Mouse (Mus musculus): ENCODE measurements around the gene Pcca. TPM values are rescaled to one million over a fixed set of nuclear protein-coding genes. Genes with fewer than 3 reads are reported as not detected.
"Not testable (repeated sequence)": the region's sequence is repeated elsewhere in the genome, so short reads cannot be mapped to it uniquely, and the experiment has no call there.

Gene Pcca
- polyA plus RNA-seq, 1 experiment: 7.2 TPM

DNA sequence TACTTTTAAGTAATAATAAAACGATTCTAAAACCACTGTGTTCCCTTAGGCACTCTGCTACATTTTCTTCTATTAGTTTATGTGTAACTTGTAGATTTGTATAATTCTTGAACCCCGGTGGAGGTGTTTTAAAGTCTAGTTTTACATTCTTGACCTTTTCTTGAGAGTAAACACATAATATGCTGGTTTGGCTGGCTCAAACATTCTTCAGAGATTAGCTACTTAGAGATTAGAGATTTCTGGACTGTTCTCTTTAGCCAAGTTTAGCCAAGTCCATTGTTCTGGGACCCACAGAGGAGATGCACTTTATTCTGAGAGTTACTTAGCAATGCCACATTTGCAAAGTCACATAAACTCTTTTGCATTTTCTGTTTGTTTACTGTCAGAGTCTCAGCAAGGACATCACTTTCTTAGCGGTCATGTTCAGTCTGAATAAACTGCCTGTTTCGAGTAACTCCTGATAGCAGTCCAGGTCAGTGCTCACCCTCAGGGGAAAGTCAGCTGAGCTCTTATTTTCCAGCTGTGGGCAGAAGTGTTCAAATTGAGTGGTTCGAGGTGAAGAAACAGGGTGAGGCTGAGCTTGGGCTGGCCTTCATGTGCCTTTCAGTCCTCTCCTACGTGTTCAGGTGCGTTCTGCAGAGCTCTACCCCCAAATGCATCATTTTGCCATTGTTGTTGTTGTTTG lies 18.8 kb downstream of the Pcca start:
- 92% methylated on average over 7 of the region's 7 CpGs for WGBS
- Histone ChIP-seq H3K4me3 (ENCODE audit: control insufficient read depth, insufficient read depth, low read length) (no peak overlapping the region), H3K36me3 (ENCODE audit: control insufficient read depth, insufficient read depth, low read length) (no peaks in the 10 kb centered on the region), H3K27ac (ENCODE audit: control insufficient read depth, insufficient read depth, low read length) (no peak overlapping the region), H3K4me1 (replicated peaks; ENCODE audit: control insufficient read depth, insufficient read depth, low read length) (peaks cover 2% of the 10 kb centered on the region), H3K27me3 (ENCODE audit: control insufficient read depth, insufficient read depth, low read length) (no peaks in the 10 kb centered on the region)
- no peak for DNase-seq
- TF ChIP-seq CTCF (IDR thresholded peaks at IDR 0.05; ENCODE audit: borderline replicate concordance, control insufficient read depth, extremely low read depth, insufficient read depth, low read length, poor library complexity) (no peak), POLR2A (IDR thresholded peaks at IDR 0.05; ENCODE audit: control insufficient read depth, extremely low read depth, insufficient read depth, low read length, poor library complexity) (no peak)

GRCm38 (mm10) chr14:122557353-122557752 lies 23.2 kb downstream of the Pcca start:
- peaks cover 3% of the 10 kb centered on the region for H3K4me1 ChIP-seq (replicated peaks; ENCODE audit: control insufficient read depth, insufficient read depth, low read length)
- H3K4me3 ChIP-seq (ENCODE audit: control insufficient read depth, insufficient read depth, low read length): no peak overlapping the region
- H3K36me3 ChIP-seq (ENCODE audit: control insufficient read depth, insufficient read depth, low read length): no peaks in the 10 kb centered on the region
- no peak for TF ChIP-seq POLR2A (IDR thresholded peaks at IDR 0.05; ENCODE audit: control insufficient read depth, extremely low read depth, insufficient read depth, low read length, poor library complexity)
- TF ChIP-seq CTCF (IDR thresholded peaks at IDR 0.05; ENCODE audit: borderline replicate concordance, control insufficient read depth, extremely low read depth, insufficient read depth, low read length, poor library complexity): no peak
- H3K27ac ChIP-seq (ENCODE audit: control insufficient read depth, insufficient read depth, low read length): no peak overlapping the region
- WGBS: 3% methylated on average over 9 of the region's 9 CpGs
- peak; percentile 38 for DNase-seq
- no peaks in the 10 kb centered on the region for H3K27me3 ChIP-seq (ENCODE audit: control insufficient read depth, insufficient read depth, low read length)

DNA sequence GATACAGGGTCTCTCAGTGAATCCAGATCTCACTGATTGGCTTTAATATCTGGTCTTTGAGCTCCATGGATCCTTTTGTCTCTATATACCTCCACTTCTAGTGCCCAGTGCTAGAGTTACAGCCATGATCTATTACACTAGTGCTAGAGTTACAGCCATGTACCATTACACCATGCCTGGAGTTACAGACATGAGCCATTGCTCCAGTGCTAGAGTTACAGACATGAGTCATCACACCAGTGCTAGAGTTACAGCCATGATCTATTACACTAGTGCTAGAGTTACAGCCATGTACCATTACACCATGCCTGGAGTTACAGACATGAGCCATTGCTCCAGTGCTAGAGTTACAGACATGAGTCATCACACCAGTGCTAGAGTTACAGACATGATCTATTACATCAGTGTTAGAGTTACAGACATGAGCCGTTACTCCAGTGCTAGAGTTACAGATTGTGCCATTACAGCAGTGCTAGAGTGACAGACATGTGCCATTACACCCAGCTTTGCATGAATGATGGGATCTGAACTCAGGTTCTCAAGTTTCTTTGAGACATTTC lies 26.8 kb downstream of the Pcca start:
- H3K27ac ChIP-seq (ENCODE audit: control insufficient read depth, insufficient read depth, low read length); H3K4me1 ChIP-seq (replicated peaks; ENCODE audit: control insufficient read depth, insufficient read depth, low read length); H3K27me3 ChIP-seq (ENCODE audit: control insufficient read depth, insufficient read depth, low read length); DNase-seq; H3K4me3 ChIP-seq (ENCODE audit: control insufficient read depth, insufficient read depth, low read length); H3K36me3 ChIP-seq (ENCODE audit: control insufficient read depth, insufficient read depth, low read length): not testable (repeated sequence)
- 100% methylated on average over 1 of the region's 1 CpGs for whole genome bisulfite sequencing

GRCm38 (mm10) chr14:122570862-122571261 lies 36.7 kb downstream of the Pcca start:
- Histone ChIP-seq H3K27me3 (ENCODE audit: control insufficient read depth, insufficient read depth, low read length) (no peaks in the 10 kb centered on the region), H3K4me3 (ENCODE audit: control insufficient read depth, insufficient read depth, low read length) (no peak overlapping the region), H3K4me1 (replicated peaks; ENCODE audit: control insufficient read depth, insufficient read depth, low read length) (no peaks in the 10 kb centered on the region), H3K27ac (ENCODE audit: control insufficient read depth, insufficient read depth, low read length) (no peak overlapping the region), H3K36me3 (ENCODE audit: control insufficient read depth, insufficient read depth, low read length) (no peaks in the 10 kb centered on the region)
- 97% methylated on average over 9 of the region's 9 CpGs for WGBS
- TF ChIP-seq POLR2A (IDR thresholded peaks at IDR 0.05; ENCODE audit: control insufficient read depth, extremely low read depth, insufficient read depth, low read length, poor library complexity): no peak
- no peak for TF ChIP-seq CTCF (IDR thresholded peaks at IDR 0.05; ENCODE audit: borderline replicate concordance, control insufficient read depth, extremely low read depth, insufficient read depth, low read length, poor library complexity)
- DNase-seq: no peak

DNA sequence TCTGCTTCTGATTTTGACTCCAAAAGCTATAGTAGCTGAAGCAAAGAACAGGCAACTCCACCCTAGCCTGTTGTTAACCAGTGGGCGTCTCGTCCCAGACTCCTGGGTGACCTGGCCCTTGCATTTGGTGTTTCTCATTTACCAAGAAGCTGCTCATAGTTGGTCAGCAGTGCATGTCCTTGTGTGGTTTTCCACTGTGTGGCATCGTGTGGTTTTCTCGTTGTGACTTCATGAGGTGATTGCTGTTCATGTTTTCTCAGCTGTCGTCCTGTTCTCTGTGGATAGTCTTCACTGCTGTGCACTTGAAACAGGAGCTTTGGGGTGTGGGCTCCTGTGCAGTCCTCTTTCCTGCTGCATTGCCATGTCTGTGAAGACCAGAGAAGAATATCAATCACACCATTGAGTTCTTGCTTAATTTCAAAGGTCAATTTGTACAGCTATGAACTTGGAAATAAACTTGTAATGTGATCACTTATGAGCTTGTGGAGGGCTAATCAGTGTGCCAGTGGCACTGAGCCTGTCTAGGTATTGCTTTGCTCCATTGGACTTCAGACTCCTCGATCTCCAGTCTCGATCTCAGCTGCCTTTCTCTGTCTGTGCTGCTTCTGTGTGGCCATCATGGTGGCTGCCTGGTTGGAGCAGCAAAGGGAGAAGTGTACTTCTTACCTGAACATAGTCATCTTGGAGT lies 40.1 kb downstream of the Pcca start:
- H3K4me1 ChIP-seq (replicated peaks; ENCODE audit: control insufficient read depth, insufficient read depth, low read length): no peaks in the 10 kb centered on the region
- no peaks in the 10 kb centered on the region for H3K36me3 ChIP-seq (ENCODE audit: control insufficient read depth, insufficient read depth, low read length)
- no peak overlapping the region for H3K4me3 ChIP-seq (ENCODE audit: control insufficient read depth, insufficient read depth, low read length)
- H3K27me3 ChIP-seq (ENCODE audit: control insufficient read depth, insufficient read depth, low read length): no peaks in the 10 kb centered on the region
- H3K27ac ChIP-seq (ENCODE audit: control insufficient read depth, insufficient read depth, low read length): no peak overlapping the region
- DNase-seq: no peak
- WGBS: 89% methylated on average over 7 of the region's 7 CpGs
- TF ChIP-seq POLR2A (IDR thresholded peaks at IDR 0.05; ENCODE audit: control insufficient read depth, extremely low read depth, insufficient read depth, low read length, poor library complexity) (no peak), CTCF (IDR thresholded peaks at IDR 0.05; ENCODE audit: borderline replicate concordance, control insufficient read depth, extremely low read depth, insufficient read depth, low read length, poor library complexity) (no peak)

- WGBS: 98% methylated on average over 4 of the region's 4 CpGs
- DNase-seq: no peak
- Histone ChIP-seq H3K36me3 (ENCODE audit: control insufficient read depth, insufficient read depth, low read length) (no peaks in the 10 kb centered on the region), H3K27ac (ENCODE audit: control insufficient read depth, insufficient read depth, low read length) (no peak overlapping the region), H3K4me3 (ENCODE audit: control insufficient read depth, insufficient read depth, low read length) (no peak overlapping the region), H3K4me1 (replicated peaks; ENCODE audit: control insufficient read depth, insufficient read depth, low read length) (no peaks in the 10 kb centered on the region), H3K27me3 (ENCODE audit: control insufficient read depth, insufficient read depth, low read length) (no peaks in the 10 kb centered on the region)
- TF ChIP-seq POLR2A (IDR thresholded peaks at IDR 0.05; ENCODE audit: control insufficient read depth, extremely low read depth, insufficient read depth, low read length, poor library complexity): no peak
- no peak for TF ChIP-seq CTCF (IDR thresholded peaks at IDR 0.05; ENCODE audit: borderline replicate concordance, control insufficient read depth, extremely low read depth, insufficient read depth, low read length, poor library complexity)
Measured at GRCm38 (mm10) chr14:122577816-122578215, 43.7 kb downstream of the Pcca start.

Data from thymus, adult 2 months (tissue).